Mouse (Mus musculus) midbrain, embryonic 10.5 days (tissue): Measurements from ENCODE around the gene Zfp704. TPM values are rescaled to one million over a fixed set of nuclear protein-coding genes. Genes with fewer than 3 reads are reported as not detected.

ENCODE experiments used
- DNase-seq: peaks from one replicate; pipeline ENCODE4 v3.0.0-alpha.2; 2017; ENCODE audit warnings: low spot score
- H3K27ac ChIP-seq: fragments of 300-500 bp; sonication (generic); replicated peaks from 2 replicates; pipeline ENCODE4 v1.5.1; 2016; ENCODE audit warnings: mild to moderate bottlenecking
- H3K27me3 ChIP-seq: fragments of 300-500 bp; sonication (generic); 2 replicates; pipeline ENCODE4 v1.6.1; 2016; ENCODE audit warnings: low read depth, mild to moderate bottlenecking; ENCODE audit not compliant: poor library complexity, severe bottlenecking
- H3K36me3 ChIP-seq: fragments of 300-500 bp; sonication (generic); 2 replicates; pipeline ENCODE4 v1.6.1; 2016; ENCODE audit warnings: mild to moderate bottlenecking, moderate library complexity
- H3K4me1 ChIP-seq: fragments of 300-500 bp; sonication (generic); 2 replicates; pipeline ENCODE4 v1.6.1; 2016
- H3K4me3 ChIP-seq: fragments of 300-500 bp; sonication (generic); 2 replicates; pipeline ENCODE4 v1.5.1; 2016; ENCODE audit warnings: mild to moderate bottlenecking, moderate library complexity
- H3K9me3 ChIP-seq: fragments of 300-500 bp; sonication (generic); replicated peaks from 2 replicates; pipeline ENCODE4 v1.6.1; 2016; ENCODE audit warnings: mild to moderate bottlenecking
- WGBS: fragments of 180-500 bp; shearing (Covaris S2); methylation state at CpG from one replicate; pipeline ENCODE4 v1.1.7; 2016; 5-methylcytosine and 5-hydroxymethylcytosine counted together
- polyA plus RNA-seq: library from polyadenylated mRNA; unstranded; fragments of >200 nt; fragmentation: Nextera tagmentation; extraction: Ambion mirVana; gene quantifications from 2 replicates; pipeline ENCODE4 v1.2.1, GENCODE M21; 2016

The Zfp704 gene
- polyA plus RNA-seq, 1 experiment from 2014 or later: 5.0 TPM

- Histone ChIP-seq H3K9me3 (no peaks in the 10 kb centered on the region), H3K4me1 (peaks cover 25% of the 10 kb centered on the region), H3K36me3 (no peaks in the 10 kb centered on the region), H3K27me3 (no peaks in the 10 kb centered on the region), H3K4me3 (no peak overlapping the region), H3K27ac (no peak overlapping the region)
- 75% methylated on average over 5 of the region's 5 CpGs for WGBS
- DNase-seq: no peak
Observed at GRCm38 (mm10) chr3:9497260-9497659, 112.6 kb downstream of the Zfp704 start.

- Histone ChIP-seq H3K27me3 (no peaks in the 10 kb centered on the region), H3K4me3 (no peak overlapping the region), H3K4me1 (no peaks in the 10 kb centered on the region), H3K9me3 (no peaks in the 10 kb centered on the region), H3K36me3 (no peaks in the 10 kb centered on the region), H3K27ac (no peak overlapping the region)
- DNase-seq: no peak
- WGBS: 92% methylated on average over 4 of the region's 4 CpGs
Observed at GRCm38 (mm10) chr3:9491766-9492283, 118.1 kb downstream of the Zfp704 start.

- Histone ChIP-seq H3K4me1 (no peaks in the 10 kb centered on the region), H3K27me3 (no peaks in the 10 kb centered on the region), H3K9me3 (no peaks in the 10 kb centered on the region), H3K27ac (no peak overlapping the region), H3K36me3 (no peaks in the 10 kb centered on the region), H3K4me3 (no peak overlapping the region)
- WGBS: 72% methylated on average over 4 of the region's 4 CpGs
- no peak for DNase-seq
Observed at GRCm38 (mm10) chr3:9487644-9488043, 122.2 kb downstream of the Zfp704 start.

GRCm38 (mm10) chr3:9485506-9485905 lies 124.4 kb downstream of the Zfp704 start:
- no peak for DNase-seq
- Histone ChIP-seq H3K4me1 (no peaks in the 10 kb centered on the region), H3K36me3 (no peaks in the 10 kb centered on the region)

GRCm38 (mm10) chr3:9481956-9482355 lies 127.9 kb downstream of the Zfp704 start:
- Histone ChIP-seq H3K27me3 (no peaks in the 10 kb centered on the region), H3K27ac (no peak overlapping the region), H3K4me3 (no peak overlapping the region), H3K9me3 (no peaks in the 10 kb centered on the region), H3K36me3 (no peaks in the 10 kb centered on the region), H3K4me1 (no peaks in the 10 kb centered on the region)
- WGBS: 82% methylated on average over 4 of the region's 4 CpGs
- DNase-seq: no peak

More at GRCm38 (mm10) chr3:9485506-9485905, 124.4 kb downstream of the Zfp704 start:
- Histone ChIP-seq H3K4me3 (no peak overlapping the region), H3K27me3 (no peaks in the 10 kb centered on the region), H3K9me3 (no peaks in the 10 kb centered on the region), H3K27ac (no peak overlapping the region)
- 91% methylated on average over 3 of the region's 3 CpGs for WGBS

- H3K4me3 ChIP-seq: no peak overlapping the region
- H3K27ac ChIP-seq: no peak overlapping the region
- no peaks in the 10 kb centered on the region for H3K36me3 ChIP-seq
- no peaks in the 10 kb centered on the region for H3K27me3 ChIP-seq
- no peaks in the 10 kb centered on the region for H3K9me3 ChIP-seq
- no peak for DNase-seq
- WGBS: 89% methylated on average over 6 of the region's 6 CpGs
- H3K4me1 ChIP-seq: no peaks in the 10 kb centered on the region
Observed at GRCm38 (mm10) chr3:9481358-9481757, 128.5 kb downstream of the Zfp704 start.

GRCm38 (mm10) chr3:9480936-9481335 lies 128.9 kb downstream of the Zfp704 start:
- WGBS: 87% methylated on average over 5 of the region's 5 CpGs
- Histone ChIP-seq H3K27ac (no peak overlapping the region), H3K4me1 (no peaks in the 10 kb centered on the region), H3K36me3 (no peaks in the 10 kb centered on the region), H3K9me3 (no peaks in the 10 kb centered on the region), H3K4me3 (no peak overlapping the region), H3K27me3 (no peaks in the 10 kb centered on the region)
- DNase-seq: no peak

- H3K4me1 ChIP-seq: no peaks in the 10 kb centered on the region
- no peaks in the 10 kb centered on the region for H3K36me3 ChIP-seq
- no peak for DNase-seq
- no peaks in the 10 kb centered on the region for H3K27me3 ChIP-seq
- WGBS: 87% methylated on average over 2 of the region's 2 CpGs
- no peak overlapping the region for H3K4me3 ChIP-seq
- H3K9me3 ChIP-seq: no peaks in the 10 kb centered on the region
- no peak overlapping the region for H3K27ac ChIP-seq
Observed at GRCm38 (mm10) chr3:9477386-9477785, 132.5 kb downstream of the Zfp704 start.

- 94% methylated on average over 3 of the region's 3 CpGs for WGBS
- no peak for DNase-seq
Observed at GRCm38 (mm10) chr3:9476336-9476735, 133.5 kb downstream of the Zfp704 start.

GRCm38 (mm10) chr3:9475501-9475900 lies 134.4 kb downstream of the Zfp704 start:
- H3K36me3 ChIP-seq: no peaks in the 10 kb centered on the region
- no peak overlapping the region for H3K4me3 ChIP-seq
- no peaks in the 10 kb centered on the region for H3K27me3 ChIP-seq
- no peak for DNase-seq
- 89% methylated on average over 5 of the region's 5 CpGs for WGBS
- no peaks in the 10 kb centered on the region for H3K9me3 ChIP-seq
- no peak overlapping the region for H3K27ac ChIP-seq
- H3K4me1 ChIP-seq: no peaks in the 10 kb centered on the region

More at GRCm38 (mm10) chr3:9476336-9476735, 133.5 kb downstream of the Zfp704 start:
- Histone ChIP-seq H3K36me3 (no peaks in the 10 kb centered on the region), H3K9me3 (no peaks in the 10 kb centered on the region), H3K4me3 (no peak overlapping the region), H3K27ac (no peak overlapping the region), H3K27me3 (no peaks in the 10 kb centered on the region), H3K4me1 (no peaks in the 10 kb centered on the region)

- Histone ChIP-seq H3K4me3 (no peak overlapping the region), H3K36me3 (no peaks in the 10 kb centered on the region), H3K27ac (no peak overlapping the region), H3K9me3 (no peaks in the 10 kb centered on the region), H3K27me3 (no peaks in the 10 kb centered on the region), H3K4me1 (no peaks in the 10 kb centered on the region)
- DNase-seq: no peak
- WGBS: 93% methylated on average over 6 of the region's 6 CpGs
Observed at GRCm38 (mm10) chr3:9474331-9474730, 135.6 kb downstream of the Zfp704 start.

- peaks cover 4% of the 10 kb centered on the region; the same call in 1 of the 2 replicates for H3K9me3 ChIP-seq
- 47% methylated on average over 3 of the region's 3 CpGs for WGBS
- no peak overlapping the region for H3K27ac ChIP-seq
- no peaks in the 10 kb centered on the region for H3K4me1 ChIP-seq
- no peaks in the 10 kb centered on the region for H3K27me3 ChIP-seq
- peaks cover 11% of the 10 kb centered on the region for H3K36me3 ChIP-seq
- H3K4me3 ChIP-seq: no peak overlapping the region
- DNase-seq: peak; percentile 48
Observed at GRCm38 (mm10) chr3:9466287-9466686, 143.6 kb downstream of the Zfp704 start.

- no peak for DNase-seq
- WGBS: 90% methylated on average over 4 of the region's 4 CpGs
- Histone ChIP-seq H3K4me3 (no peak overlapping the region), H3K27ac (no peak overlapping the region), H3K36me3 (peaks cover 13% of the 10 kb centered on the region), H3K27me3 (no peaks in the 10 kb centered on the region), H3K9me3 (peaks cover 4% of the 10 kb centered on the region; the same call in 1 of the 2 replicates), H3K4me1 (no peaks in the 10 kb centered on the region)
Observed at GRCm38 (mm10) chr3:9465731-9466130, 144.2 kb downstream of the Zfp704 start.

GRCm38 (mm10) chr3:9461660-9462059 lies 148.2 kb downstream of the Zfp704 start:
- Histone ChIP-seq H3K4me3 (no peak overlapping the region), H3K36me3 (peaks cover 19% of the 10 kb centered on the region), H3K27ac (no peak overlapping the region), H3K27me3 (no peaks in the 10 kb centered on the region), H3K9me3 (peaks cover 4% of the 10 kb centered on the region; the same call in 1 of the 2 replicates), H3K4me1 (no peaks in the 10 kb centered on the region)
- DNase-seq: no peak
- WGBS: 93% methylated on average over 5 of the region's 5 CpGs
